Mouse (Mus musculus) CD4-positive helper T cell, adult 2 months (primary cell): ENCODE measurements around the gene Dtl.
"Not testable (repeated sequence)": the region's sequence is repeated elsewhere in the genome, so short reads cannot be mapped to it uniquely, and the experiment has no call there.

Experiments
- DNase-seq: peaks from one replicate; pipeline ENCODE4 v3.0.0-alpha.2; 2012; ENCODE audit warnings: low read depth, missing footprints, low spot score

Dtl gene

DNA sequence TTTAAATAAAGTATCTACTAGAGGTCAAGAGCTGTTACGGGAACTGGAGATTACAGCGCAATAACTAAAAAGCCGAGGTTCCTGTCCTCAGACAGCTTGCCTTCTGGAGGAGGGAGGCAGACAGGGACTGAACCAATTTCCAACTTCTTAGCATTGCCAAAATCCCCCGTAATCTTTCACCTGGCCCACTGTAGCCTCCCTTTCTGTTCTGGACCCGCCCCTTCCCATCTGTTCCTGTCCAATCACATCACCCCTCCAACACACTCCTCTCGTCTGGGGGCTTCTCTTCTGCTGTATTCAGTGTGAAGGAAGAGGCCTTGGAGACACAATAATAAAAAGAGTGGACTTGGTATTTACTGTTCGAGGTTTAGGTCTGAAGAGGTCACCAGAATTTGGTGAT lies 55.1 kb downstream of the Dtl start:
- DNase-seq, result no peak

DNA sequence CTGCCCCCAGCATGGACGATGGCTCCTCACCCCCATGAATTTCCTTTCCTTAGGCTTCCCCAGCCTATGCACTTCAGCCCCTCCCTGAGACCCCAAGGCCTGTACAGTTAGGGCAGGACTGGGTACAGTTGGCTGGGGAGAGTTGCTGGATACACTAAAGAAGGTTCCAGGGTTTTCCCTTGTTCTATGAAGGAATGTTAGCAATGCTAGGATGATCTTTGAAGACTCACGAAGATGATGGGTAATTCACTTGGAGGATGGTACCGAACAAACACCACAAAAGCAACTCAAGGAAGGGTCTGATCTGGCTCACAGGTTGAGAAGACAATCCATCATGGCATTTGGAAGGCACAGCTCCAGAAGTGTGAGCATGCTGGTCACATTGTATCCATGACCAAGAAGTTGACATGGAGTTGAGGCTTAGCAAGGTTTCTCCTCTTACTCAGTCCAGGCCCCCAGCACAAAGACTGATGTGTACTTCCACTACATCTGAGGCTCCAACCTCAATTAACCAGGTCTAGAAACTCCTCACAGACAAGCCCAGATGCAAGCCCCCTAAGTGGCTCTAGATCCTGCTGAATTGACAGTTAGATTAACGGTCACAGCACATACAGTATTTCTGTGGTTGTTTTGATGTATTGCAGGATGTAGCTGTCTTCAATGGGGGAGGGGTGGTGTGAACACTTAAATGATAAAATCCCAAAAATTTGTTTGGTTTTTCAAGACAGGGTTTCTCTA lies 55.8 kb downstream of the Dtl start:
- DNase-seq, result peak; percentile 46

DNA sequence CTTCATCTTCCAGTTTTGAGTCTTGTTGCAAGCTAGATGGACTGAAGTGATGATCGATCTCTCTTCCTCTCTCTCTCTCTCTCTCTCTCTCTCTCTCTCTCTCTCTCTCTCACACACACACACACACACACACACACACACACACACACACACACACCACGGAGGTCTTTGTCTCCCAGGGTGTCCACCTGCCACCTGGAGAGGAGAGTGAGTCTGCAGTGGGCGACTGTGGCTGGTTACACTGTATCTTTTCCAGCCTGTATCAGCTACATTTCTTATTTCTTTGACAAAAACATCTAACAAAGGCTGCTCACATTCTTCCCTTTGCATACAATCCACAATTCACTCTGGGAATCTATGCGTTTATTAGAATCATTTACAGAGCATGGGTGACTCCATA lies 56.4 kb downstream of the Dtl start:
- no peak for DNase-seq

- no peak for DNase-seq
These were observed 57.4 kb downstream of the Dtl start for GRCm38 (mm10) chr1:191517969-191518368.

- no peak for DNase-seq
These were observed 58.3 kb downstream of the Dtl start for GRCm38 (mm10) chr1:191517056-191517455.

DNA sequence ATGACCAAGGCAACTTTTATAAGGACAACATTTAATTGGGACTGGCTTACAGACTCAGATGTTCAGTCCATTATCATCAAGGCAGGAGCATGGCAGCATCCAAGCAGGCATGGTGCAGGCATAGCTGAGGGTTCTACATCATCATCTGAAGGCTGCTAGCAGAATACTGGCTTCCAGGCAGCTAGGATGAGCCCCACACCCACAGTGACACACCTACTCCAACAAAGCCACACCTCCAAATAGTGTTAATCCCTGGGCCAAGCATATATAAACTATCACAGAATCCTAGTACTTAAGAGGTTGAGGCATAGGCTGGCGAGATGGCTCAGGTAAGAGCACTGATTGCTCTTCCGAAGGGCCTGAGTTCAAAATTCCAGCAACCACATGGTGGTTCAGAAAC lies 59.0 kb downstream of the Dtl start:
- DNase-seq, result not testable (repeated sequence)

DNA sequence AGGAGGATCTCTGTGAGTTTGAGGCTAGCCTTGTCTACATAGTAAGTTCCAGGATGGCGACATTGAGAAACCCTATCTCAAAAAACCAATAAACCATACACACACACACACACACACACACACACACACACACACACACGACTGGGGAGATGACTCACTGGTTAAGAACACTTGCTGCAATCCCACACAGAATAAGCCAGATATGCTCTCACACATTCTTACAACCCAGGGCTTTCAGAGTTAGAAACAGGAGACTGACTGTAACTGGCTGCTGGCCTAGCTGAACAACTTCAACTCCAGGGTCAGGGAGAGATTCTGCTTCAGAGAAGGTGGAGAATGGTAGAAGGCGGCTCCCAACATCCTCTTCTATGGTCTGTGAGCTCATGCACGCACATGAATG lies 62.1 kb downstream of the Dtl start:
- DNase-seq, result no peak

GRCm38 (mm10) chr1:191512383-191512782 lies 63.0 kb downstream of the Dtl start:
- no peak for DNase-seq

GRCm38 (mm10) chr1:191511503-191511902 lies 63.8 kb downstream of the Dtl start:
- DNase-seq, result no peak

DNA sequence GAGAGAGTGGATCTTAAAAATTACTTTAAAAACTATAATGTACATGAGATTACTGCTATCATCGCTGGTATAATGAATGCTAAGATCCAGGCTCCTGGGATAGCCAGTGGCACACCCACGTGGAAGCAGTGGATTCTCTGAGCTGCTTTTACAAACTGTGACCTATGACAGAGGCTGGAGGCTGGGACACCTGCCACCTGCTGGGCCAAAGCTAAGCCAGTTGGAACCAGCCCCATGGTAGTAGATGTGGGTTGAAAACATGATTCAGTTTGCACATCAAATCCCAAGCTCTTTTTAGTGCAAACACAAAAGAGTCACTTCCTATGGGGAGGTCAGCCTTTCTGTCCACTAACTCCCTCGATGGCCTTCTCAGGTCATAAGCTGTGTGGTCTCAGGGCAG lies 65.5 kb downstream of the Dtl start:
- DNase-seq, result no peak

GRCm38 (mm10) chr1:191509131-191509530 lies 66.2 kb downstream of the Dtl start:
- no peak for DNase-seq

DNA sequence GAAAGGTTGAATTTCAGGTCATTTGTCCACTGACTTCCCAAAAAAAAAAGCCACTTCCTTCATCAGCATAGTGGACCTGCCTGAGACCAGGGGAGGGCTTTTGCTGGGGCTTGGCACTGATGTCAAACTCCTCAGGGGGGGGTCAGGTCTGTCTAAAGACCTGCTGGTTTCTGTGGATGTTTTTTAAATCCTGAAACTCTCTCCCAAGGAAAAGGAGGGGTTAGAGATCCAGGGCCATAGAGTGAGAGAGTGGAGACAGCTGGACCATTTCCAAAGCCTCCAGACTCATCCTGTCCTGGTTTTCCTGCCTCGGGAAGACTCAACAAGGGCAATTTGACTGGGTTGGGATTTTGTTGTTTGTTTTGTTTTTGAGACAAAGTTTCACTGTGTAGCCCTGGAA lies 68.6 kb downstream of the Dtl start:
- DNase-seq, result no peak

DNA sequence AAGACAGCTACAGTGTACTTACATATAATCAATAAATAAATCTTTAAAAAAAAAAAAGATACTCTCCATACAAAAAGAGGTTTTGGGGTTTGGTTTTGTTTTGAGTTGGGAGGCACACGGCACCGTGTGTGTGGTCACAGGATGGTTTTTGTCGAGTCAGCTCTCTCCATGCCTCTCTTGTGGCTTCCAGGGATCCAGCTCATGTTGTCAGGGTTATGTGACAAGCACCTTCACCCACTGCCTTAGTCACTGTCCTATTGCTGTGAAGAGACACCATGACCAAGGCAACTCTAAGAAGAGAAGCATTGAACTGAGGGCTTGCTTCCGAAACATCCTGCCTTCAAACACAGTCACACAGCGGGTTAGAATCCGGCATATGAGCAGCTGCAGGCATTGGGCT lies 75.7 kb downstream of the Dtl start:
- DNase-seq, result peak; percentile 54

- DNase-seq, result peak; percentile 46
These were observed 76.9 kb downstream of the Dtl start for GRCm38 (mm10) chr1:191498271-191498955.

GRCm38 (mm10) chr1:191496676-191497075 lies 78.7 kb downstream of the Dtl start:
- no peak for DNase-seq

- no peak for DNase-seq
These were observed 80.3 kb downstream of the Dtl start for GRCm38 (mm10) chr1:191495051-191495467.

DNA sequence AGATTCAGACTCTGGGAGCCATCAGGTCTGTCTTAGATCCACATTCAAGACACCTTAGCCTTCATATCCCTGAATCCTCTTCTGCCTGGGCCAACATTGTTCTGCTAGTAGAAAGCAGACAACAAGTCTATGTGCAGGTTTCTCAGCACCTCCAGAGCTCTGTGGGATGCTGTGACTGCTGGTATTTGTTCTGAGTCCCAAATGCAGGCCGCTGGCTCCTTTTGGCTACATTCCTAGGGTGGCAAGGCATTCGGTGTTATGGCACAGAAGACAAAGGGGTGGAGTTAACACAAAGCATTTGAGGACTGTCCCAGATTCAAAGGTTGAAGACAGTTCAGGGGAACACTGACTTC lies 81.1 kb downstream of the Dtl start:
- DNase-seq, result no peak

GRCm38 (mm10) chr1:191493476-191494302 lies 81.7 kb downstream of the Dtl start:
- no peak for DNase-seq

GRCm38 (mm10) chr1:191490446-191490845 lies 84.9 kb downstream of the Dtl start:
- no peak for DNase-seq
